Mouse (Mus musculus): ENCODE measurements at regions not wholly inside any gene's neighbourhood (a gene's known extent, or its start where the extent isn't known, plus 50 kb on each side); places are given as distances from the start of the nearest gene placed in this dataset.

DNA sequence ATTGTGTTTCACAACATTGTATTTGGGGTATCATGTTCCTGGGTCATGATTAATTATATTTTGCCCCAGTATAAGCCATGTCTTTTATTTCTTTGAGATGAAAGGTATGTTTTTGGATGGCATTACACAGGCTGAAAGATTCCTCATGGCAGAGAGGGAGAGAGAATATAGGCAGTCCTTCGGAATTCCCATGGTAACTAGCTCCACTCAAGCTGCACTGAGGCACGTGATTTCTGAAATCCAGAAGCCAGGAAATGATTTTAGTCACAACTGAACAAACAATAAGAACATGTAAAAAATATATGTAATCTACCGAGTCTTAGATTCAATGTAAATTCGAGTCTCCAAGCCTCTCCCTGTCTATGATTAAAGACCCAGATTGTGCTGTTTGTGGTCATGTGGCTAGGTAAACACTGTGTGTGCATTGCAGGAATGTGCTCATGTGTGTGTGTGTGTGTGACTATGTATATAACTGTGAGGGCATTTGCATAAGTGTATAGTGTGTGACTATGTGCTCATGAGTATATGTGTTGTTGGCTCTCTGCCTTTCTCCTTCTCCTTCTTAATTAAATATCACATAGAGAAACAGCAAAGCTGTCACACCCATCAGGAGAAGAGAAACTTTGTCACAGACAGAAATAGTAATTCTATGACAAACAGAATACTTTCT lies 169.8 kb downstream of the Diras2 start:
- DNase-seq (ENCODE audit: low read depth, low spot score) = no peak
- 62% methylated on average over 4 of the region's 4 CpGs for WGBS

DNA sequence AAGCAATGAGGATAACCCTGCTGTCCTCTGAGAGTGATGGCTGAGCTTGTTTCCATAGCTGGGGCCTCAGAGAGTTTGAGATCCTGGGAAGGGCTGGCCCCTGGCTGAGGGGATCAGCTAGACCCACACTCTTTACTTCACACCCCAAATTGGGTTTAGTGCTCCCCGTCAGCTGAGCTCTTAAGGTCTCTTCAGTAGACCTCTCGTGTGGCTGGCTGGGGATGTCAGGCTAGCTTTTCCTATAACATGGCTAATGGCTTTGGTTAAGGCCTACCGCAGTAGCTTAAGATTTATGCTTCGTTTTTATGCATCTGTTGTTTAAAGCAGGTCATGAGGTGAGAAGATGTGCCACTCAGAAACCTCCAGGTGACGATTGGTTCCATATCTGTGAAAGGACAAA lies 168.8 kb downstream of the Diras2 start:
- WGBS = 86% methylated on average over 5 of the region's 5 CpGs
- no peak for DNase-seq (ENCODE audit: low read depth, low spot score)

DNA sequence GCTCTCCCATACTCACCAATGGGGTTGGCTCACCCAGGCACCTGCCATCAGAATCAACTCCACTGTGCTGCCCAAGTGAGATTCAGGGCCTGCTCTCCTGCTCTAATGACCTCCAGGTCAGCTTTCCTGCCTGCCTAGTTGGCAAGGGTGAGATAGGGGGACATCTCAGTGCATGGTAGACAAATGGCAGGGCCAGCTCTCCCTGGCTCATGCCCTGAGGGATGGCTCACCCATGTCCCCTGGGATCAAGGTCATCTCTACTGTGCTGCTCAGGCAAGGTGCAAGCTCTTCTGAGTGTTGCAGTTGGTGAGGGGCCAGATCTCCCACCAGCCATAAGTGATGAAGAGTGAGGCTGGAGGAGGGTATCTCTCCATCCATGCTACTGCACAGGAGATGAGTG lies 161.2 kb downstream of the Diras2 start:
- no peak for DNase-seq (ENCODE audit: low read depth, low spot score)

DNA sequence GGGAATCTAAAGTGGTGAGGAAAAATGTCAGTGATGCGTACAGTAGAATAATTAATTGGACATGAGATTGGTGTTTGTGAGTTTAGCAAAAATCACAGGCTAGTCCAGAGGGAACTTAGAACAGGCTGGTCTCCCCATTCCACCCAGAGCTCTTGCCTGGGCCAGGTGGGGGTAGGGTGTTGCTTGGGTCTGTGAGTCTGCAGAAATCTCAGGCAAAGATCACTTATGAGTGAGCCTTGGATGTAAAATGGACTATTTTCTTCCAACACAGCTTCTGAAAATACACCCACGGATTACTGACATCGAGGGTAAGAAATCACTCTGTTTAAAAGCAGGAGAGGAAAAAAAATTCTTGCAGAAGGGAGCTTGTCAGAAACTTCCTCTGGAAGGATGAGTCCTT lies 159.1 kb downstream of the Diras2 start:
- no peak for DNase-seq (ENCODE audit: low read depth, low spot score)
- 80% methylated on average over 3 of the region's 3 CpGs for WGBS

- DNase-seq (ENCODE audit: low read depth, low spot score) = no peak
- WGBS = 49% methylated on average over 3 of the region's 3 CpGs
Observed at GRCm38 (mm10) chr13:52374781-52375180, 156.3 kb downstream of the Diras2 start.

GRCm38 (mm10) chr13:52378236-52378635 lies 152.8 kb downstream of the Diras2 start:
- DNase-seq (ENCODE audit: low read depth, low spot score) = no peak
- WGBS = 34% methylated on average over 1 of the region's 1 CpGs

- no peak for DNase-seq (ENCODE audit: low read depth, low spot score)
- 86% methylated on average over 5 of the region's 5 CpGs for WGBS
Observed at GRCm38 (mm10) chr13:52389271-52389670, 141.8 kb downstream of the Diras2 start.

DNA sequence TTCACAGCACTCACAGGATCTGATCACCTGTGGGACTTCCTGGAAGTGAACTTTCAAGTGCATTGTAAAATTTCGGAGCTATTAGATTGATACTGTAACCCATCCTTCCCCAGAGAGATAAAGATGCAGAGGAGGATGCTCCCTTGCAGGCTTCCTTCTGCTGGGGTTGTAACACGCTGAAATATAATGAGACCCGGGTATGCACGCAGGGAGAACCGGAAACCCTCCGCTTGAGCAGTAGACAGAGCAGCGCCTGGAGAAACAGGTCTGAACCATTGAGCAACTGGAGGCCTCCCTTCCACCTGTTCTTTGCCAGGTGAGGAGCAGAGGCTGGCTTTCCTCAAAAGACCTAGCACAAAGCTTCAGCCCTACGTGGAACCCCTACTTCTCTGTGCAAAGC lies 135.3 kb downstream of the Diras2 start:
- WGBS = 85% methylated on average over 8 of the region's 8 CpGs
- no peak for DNase-seq (ENCODE audit: low read depth, low spot score)

DNA sequence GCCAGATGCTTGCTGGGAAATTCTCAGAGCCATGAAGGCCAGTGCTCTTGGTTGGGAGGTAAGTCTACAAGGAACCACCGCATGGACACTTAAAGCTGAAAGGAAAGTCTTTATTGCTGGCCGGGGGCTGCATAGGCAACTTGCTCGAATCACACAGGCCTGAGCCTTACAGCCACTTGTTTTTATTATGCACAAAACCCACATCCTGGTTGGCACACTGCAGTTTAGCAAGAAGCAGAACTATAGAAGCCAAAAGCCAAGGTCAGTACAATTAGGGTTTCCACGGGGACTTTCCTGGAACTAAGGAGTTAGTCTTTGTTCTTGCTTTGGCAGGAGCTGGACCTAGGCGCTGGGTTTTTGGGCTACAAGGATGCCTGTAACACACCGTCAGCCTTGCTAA lies 132.7 kb downstream of the Diras2 start:
- DNase-seq (ENCODE audit: low read depth, low spot score) = no peak
- 66% methylated on average over 6 of the region's 6 CpGs for WGBS

DNA sequence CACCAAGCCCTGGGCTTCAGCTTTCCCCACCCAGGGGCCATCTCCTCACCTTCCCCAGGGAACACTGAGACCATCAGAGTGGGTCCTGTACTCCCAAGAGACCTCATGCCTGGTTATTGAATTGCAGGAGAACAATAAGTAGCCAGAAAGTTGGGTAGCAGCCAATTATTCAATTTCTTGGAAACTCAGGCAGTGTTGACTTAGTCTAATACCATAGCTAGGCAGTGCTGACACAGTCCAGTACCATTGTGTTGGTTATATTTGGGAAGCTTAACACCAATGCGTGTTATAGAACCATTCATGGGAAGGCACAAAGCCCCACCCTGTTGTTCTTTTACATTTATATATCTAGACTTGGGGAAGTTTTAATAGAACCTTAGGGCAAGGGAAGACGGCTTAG lies 131.9 kb downstream of the Diras2 start:
- DNase-seq (ENCODE audit: low read depth, low spot score) = no peak
- WGBS = 40% methylated on average over 2 of the region's 2 CpGs

DNA sequence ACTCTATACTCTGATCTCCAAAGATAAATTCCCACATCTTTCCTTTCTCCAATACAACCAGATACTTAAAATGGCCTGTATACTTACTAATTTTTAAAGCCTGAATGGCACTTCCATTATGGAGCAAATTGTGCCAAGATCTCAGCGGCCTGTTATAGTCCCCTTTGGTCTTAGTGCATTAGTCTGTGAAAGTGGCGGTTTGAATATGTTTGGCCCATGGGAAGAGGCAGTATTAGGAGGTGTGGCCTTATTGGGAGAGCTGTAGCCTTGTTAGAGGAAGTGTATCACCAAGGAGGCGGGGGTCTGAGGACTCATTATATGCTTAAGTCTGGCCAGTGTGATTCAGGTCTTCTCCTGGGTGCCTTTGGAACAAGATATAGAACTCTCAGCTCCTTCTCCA lies 127.3 kb downstream of the Diras2 start:
- WGBS = 77% methylated on average over 3 of the region's 3 CpGs
- no peak for DNase-seq (ENCODE audit: low read depth, low spot score)

DNA sequence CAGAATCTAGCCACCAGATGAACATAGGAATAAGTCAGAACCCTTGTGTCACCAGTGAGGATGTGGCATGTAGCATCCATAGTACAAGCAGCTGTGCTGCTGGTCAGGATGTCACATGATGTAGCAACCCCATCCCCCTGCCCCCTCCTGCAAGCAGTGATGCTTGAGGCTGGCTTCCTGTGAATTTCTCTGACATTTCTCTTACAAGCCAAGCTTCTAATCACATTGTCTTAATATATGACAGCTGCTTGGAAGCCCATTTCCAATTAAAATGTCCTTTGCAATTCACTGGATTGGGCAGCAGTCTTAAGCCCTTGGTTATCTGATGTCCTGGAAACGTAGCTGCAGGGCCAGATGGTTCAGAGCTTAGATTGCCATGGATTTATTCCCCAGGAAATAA lies 114.8 kb downstream of the Diras2 start:
- no peak for DNase-seq (ENCODE audit: low read depth, low spot score)
- 46% methylated on average over 1 of the region's 1 CpGs for WGBS

DNA sequence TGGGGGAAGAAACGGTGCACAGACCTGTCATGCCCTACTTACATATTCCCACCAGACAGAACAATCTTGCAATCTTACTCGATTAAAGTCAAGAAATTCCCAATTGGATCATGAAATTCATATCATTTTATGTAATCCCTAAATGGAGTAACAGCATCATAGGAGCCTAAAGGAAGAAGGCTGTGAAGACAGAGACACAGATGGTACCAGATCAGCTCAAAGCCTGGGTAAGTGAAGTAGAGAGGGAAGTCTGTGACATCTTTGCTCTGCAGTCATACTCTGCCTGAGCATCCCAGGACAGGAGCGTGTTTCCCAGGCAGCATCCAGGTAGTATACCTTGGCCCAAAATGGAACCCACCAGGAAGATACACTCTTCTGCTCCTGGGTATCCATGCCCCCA lies 108.6 kb downstream of the Diras2 start:
- no peak for DNase-seq (ENCODE audit: low read depth, low spot score)
- 89% methylated on average over 3 of the region's 3 CpGs for WGBS

GRCm38 (mm10) chr13:52428527-52428926 lies 102.6 kb downstream of the Diras2 start:
- DNase-seq (ENCODE audit: low read depth, low spot score) = no peak
- 84% methylated on average over 5 of the region's 5 CpGs for WGBS

GRCm38 (mm10) chr13:52436756-52437155 lies 94.3 kb downstream of the Diras2 start:
- 80% methylated on average over 8 of the region's 8 CpGs for WGBS
- no peak for DNase-seq (ENCODE audit: low read depth, low spot score)

DNA sequence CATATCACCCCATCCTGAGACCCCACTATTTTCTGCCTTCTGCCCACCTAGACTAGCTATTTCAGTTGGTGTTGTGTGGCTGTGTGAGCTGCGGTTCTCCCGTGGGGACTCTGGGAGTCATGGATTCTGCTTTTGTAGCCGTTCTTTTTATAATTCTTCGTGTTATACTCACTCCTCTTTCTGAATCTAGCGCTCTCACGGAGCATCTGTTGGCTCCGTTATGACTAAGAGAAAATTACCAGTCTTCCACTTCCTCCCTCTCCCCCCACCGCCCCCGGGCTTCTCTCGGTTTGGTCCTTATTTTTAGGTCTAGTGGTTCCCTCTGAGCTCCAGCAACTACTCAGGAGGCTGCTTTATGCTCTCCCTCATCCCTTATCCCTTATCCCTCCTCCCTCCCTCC lies 85.6 kb downstream of the Diras2 start:
- DNase-seq (ENCODE audit: low read depth, low spot score) = no peak
- WGBS = 77% methylated on average over 10 of the region's 10 CpGs

- WGBS = 79% methylated on average over 11 of the region's 11 CpGs
- no peak for DNase-seq (ENCODE audit: low read depth, low spot score)
Observed at GRCm38 (mm10) chr13:52448902-52449301, 82.2 kb downstream of the Diras2 start.

DNA sequence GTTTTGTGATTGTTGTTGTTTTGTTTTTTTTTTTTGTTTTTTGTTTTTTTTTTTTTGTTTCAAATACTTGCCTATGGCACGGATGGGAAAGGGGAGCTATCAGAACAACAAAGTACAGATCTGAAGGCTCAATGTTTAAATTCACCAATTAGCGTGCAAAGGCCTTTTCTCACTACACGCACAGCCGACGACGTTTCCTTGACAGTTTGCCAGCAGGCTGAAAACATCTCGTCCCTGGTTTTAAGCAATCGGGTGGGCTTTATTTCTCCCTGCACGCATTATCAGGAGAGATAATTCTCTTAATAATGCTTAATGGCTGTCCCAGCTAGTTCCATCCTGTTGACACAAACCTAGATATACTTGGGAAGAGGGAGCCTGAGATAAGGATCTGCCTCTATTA lies 79.6 kb downstream of the Diras2 start:
- no peak for DNase-seq (ENCODE audit: low read depth, low spot score)
- 49% methylated on average over 9 of the region's 9 CpGs for WGBS

GRCm38 (mm10) chr13:52452291-52452690 lies 78.8 kb downstream of the Diras2 start:
- WGBS = 74% methylated on average over 4 of the region's 4 CpGs
- DNase-seq (ENCODE audit: low read depth, low spot score) = no peak
